In genomic region chr9:43116134-43116996, GRCm38 (mm10) we compare ENCODE assay signal across 7 mouse cellular contexts. TPM values are rescaled to one million over a fixed set of nuclear protein-coding genes. Genes with fewer than 3 reads are reported as not detected.
A peak's percentile ranks its signal among the peaks of the same experiment; 100 is the strongest.
DNase-seq lines count a peak whose midpoint lies in the region; ATAC-seq lines count a peak whose summit lies in the region.

Gene Tmem136 (minus strand): TSS chr9:43116570.

- H3K27me3 ChIP-seq in hindbrain, embryonic 13.5 days = no peaks in the 10 kb centered on the region

- H3K4me2 ChIP-seq in hindbrain, embryonic 13.5 days = peak within 1 kb of the TSS; percentile 77

- H3K9me3 ChIP-seq in hindbrain, embryonic 13.5 days = no peaks in the 10 kb centered on the region

- DNase-seq in adrenal gland, postnatal 10 days = peak; percentile 72
- DNase-seq in cerebellum, postnatal 36 days = peak; percentile 72 to 73
- DNase-seq in frontal cortex, postnatal 36 days (ENCODE audit: low spot score in 2 of 2) = peak; percentile 60 to 68
- DNase-seq in layer of hippocampus, postnatal 36 days = peak; percentile 76 to 77
- peak; percentile 31 for DNase-seq in lung, postnatal 25 days (ENCODE audit: low spot score)
- DNase-seq in right cerebral cortex, postnatal 36 days (ENCODE audit: low spot score in 2 of 2) = peak; percentile 44 to 54

- peaks cover 9% of the 10 kb centered on the region for H3K36me3 ChIP-seq in hindbrain, embryonic 13.5 days

- H3K9ac ChIP-seq in hindbrain, embryonic 13.5 days = peak within 1 kb of the TSS; percentile 98

- 4% methylated on average over 55 of the region's 55 CpGs for WGBS in hindbrain, embryonic 13.5 days

- peaks cover 30% of the 10 kb centered on the region for H3K4me1 ChIP-seq in hindbrain, embryonic 13.5 days (replicated peaks)

- H3K4me3 ChIP-seq in hindbrain, embryonic 13.5 days = peak within 1 kb of the TSS; percentile 86

- ATAC-seq in hindbrain, embryonic 13.5 days (ENCODE audit: low FRiP score) = peak; percentile 98

- peak within 1 kb of the TSS; percentile 75 for H3K27ac ChIP-seq in hindbrain, embryonic 13.5 days

RNA-seq across cellular contexts. Expression of gene Tmem136, which starts in this region (rescaled TPM):
- 1 to 10 TPM; 3.9 to 4.1 TPM for total RNA-seq in adrenal gland, postnatal 10 days (2021)
- polyA plus RNA-seq in hindbrain, embryonic 13.5 days (2015; fragmentation: Nextera tagmentation; extraction: Ambion mirVana) = 11.0 and 11.5 TPM in 2 replicates
- 10 to 100 TPM; 18.2 to 19.0 TPM for total RNA-seq in layer of hippocampus, postnatal 36 days (2021)

Comparison
In these comparisons a context has a peak if more than half of its experiments do, and no peak if none do; other contexts are left out.
1. Peak in every context shown above with its lines: DNase-seq, ATAC-seq, H3K4me3 ChIP-seq and H3K27ac ChIP-seq.